Mouse (Mus musculus) intestine, embryonic 16.5 days (tissue): ENCODE data around the gene Csk. TPM values are rescaled to one million over a fixed set of nuclear protein-coding genes. Genes with fewer than 3 reads are reported as not detected.

Source experiments
- ATAC-seq: fragments of 200-750 bp; cut with Nextera tagmentation; 2 replicates; pipeline ENCODE4 v1.8.0; 2017; ENCODE audit warnings: moderate TSS enrichment, moderate library complexity
- H3K27ac ChIP-seq: fragments of 300-500 bp; sonication (generic); 2 replicates; pipeline ENCODE4 v1.5.1; 2014; ENCODE audit warnings: mild to moderate bottlenecking, low read length
- H3K27me3 ChIP-seq: fragments of 300-500 bp; sonication (generic); replicated peaks from 2 replicates; pipeline ENCODE4 v1.6.1; 2014; ENCODE audit warnings: low read length, control low read depth, mixed read lengths; ENCODE audit not compliant: control insufficient read depth, insufficient read depth
- H3K36me3 ChIP-seq: fragments of 300-500 bp; sonication (generic); 2 replicates; pipeline ENCODE4 v1.6.1; 2014; ENCODE audit warnings: low read length, control low read depth; ENCODE audit not compliant: control insufficient read depth, insufficient read depth
- H3K4me1 ChIP-seq: fragments of 300-500 bp; sonication (generic); 2 replicates; pipeline ENCODE4 v1.6.1; 2014; ENCODE audit warnings: low read length, control low read depth, mixed read lengths; ENCODE audit not compliant: control insufficient read depth, insufficient read depth
- H3K4me2 ChIP-seq: fragments of 300-500 bp; sonication (generic); 2 replicates; pipeline ENCODE4 v1.6.1; 2014; ENCODE audit warnings: low read depth, low read length, control low read depth
- H3K4me3 ChIP-seq: fragments of 300-500 bp; sonication (generic); 2 replicates; pipeline ENCODE4 v1.5.1; 2014; ENCODE audit warnings: mild to moderate bottlenecking, low read length
- H3K9ac ChIP-seq: fragments of 300-500 bp; sonication (generic); 2 replicates; pipeline ENCODE4 v1.6.1; 2014; ENCODE audit warnings: low read depth, low read length
- H3K9me3 ChIP-seq: fragments of 300-500 bp; sonication (generic); 2 replicates; pipeline ENCODE4 v1.6.1; 2016; ENCODE audit warnings: low read length, control low read depth; ENCODE audit not compliant: control insufficient read depth
- WGBS: fragments of 180-500 bp; shearing (Covaris S2); extraction: QIAGEN DNeasy Blood & Tissue Kit; methylation state at CpG from one replicate; pipeline ENCODE4 v1.1.7; 2014; 5-methylcytosine and 5-hydroxymethylcytosine counted together
- polyA plus RNA-seq: library from polyadenylated mRNA; unstranded; fragments of >200 nt; fragmentation: Nextera tagmentation; extraction: Ambion mirVana; gene quantifications from 2 replicates; pipeline ENCODE4 v1.2.1, GENCODE M21; 2015

The Csk gene
- polyA plus RNA-seq, 1 experiment from 2014 or later = 36.6 TPM

- no peaks in the 10 kb centered on the region for H3K4me1 ChIP-seq
- ATAC-seq = no peak
- no peak overlapping the region for H3K4me2 ChIP-seq
- H3K27me3 ChIP-seq = no peaks in the 10 kb centered on the region
- no peak overlapping the region for H3K4me3 ChIP-seq
- H3K36me3 ChIP-seq = no peaks in the 10 kb centered on the region
- H3K27ac ChIP-seq = no peak overlapping the region
- H3K9me3 ChIP-seq = no peaks in the 10 kb centered on the region
- WGBS = 64% methylated on average over 3 of the region's 3 CpGs
- H3K9ac ChIP-seq = no peak overlapping the region
These were observed 8.1 kb upstream of the Csk start for GRCm38 (mm10) chr9:57661552-57661951.

GRCm38 (mm10) chr9:57660501-57660900, 7.1 kb upstream of the Csk start:
- Histone ChIP-seq H3K27ac (no peak overlapping the region), H3K36me3 (no peaks in the 10 kb centered on the region), H3K4me1 (peaks cover 5% of the 10 kb centered on the region), H3K9ac (no peak overlapping the region), H3K4me3 (no peak overlapping the region), H3K9me3 (no peaks in the 10 kb centered on the region), H3K4me2 (no peak overlapping the region), H3K27me3 (no peaks in the 10 kb centered on the region)
- peak; percentile 29 for ATAC-seq
- 54% methylated on average over 6 of the region's 6 CpGs for WGBS

- Histone ChIP-seq H3K36me3 (no peaks in the 10 kb centered on the region), H3K4me3 (no peak overlapping the region), H3K4me2 (no peak overlapping the region), H3K9ac (no peak overlapping the region), H3K9me3 (no peaks in the 10 kb centered on the region), H3K27me3 (no peaks in the 10 kb centered on the region), H3K4me1 (peaks cover 5% of the 10 kb centered on the region), H3K27ac (no peak overlapping the region)
- 13% methylated on average over 4 of the region's 4 CpGs for WGBS
- ATAC-seq = peak; percentile 73
These were observed 6.3 kb upstream of the Csk start for GRCm38 (mm10) chr9:57659774-57660173.

- 87% methylated on average over 4 of the region's 4 CpGs for WGBS
- no peak overlapping the region for H3K9ac ChIP-seq
- peaks cover 5% of the 10 kb centered on the region for H3K4me1 ChIP-seq
- no peaks in the 10 kb centered on the region for H3K27me3 ChIP-seq
- no peak overlapping the region for H3K27ac ChIP-seq
- H3K36me3 ChIP-seq = no peaks in the 10 kb centered on the region
- H3K4me2 ChIP-seq = no peak overlapping the region
- no peaks in the 10 kb centered on the region for H3K9me3 ChIP-seq
- no peak overlapping the region for H3K4me3 ChIP-seq
- no peak for ATAC-seq
These were observed 5.5 kb upstream of the Csk start for GRCm38 (mm10) chr9:57658970-57659369.

- no peak overlapping the region for H3K4me3 ChIP-seq
- H3K27ac ChIP-seq = no peak overlapping the region
- H3K36me3 ChIP-seq = no peaks in the 10 kb centered on the region
- no peaks in the 10 kb centered on the region for H3K9me3 ChIP-seq
- no peak overlapping the region for H3K9ac ChIP-seq
- H3K4me1 ChIP-seq = peaks cover 13% of the 10 kb centered on the region
- no peak overlapping the region for H3K4me2 ChIP-seq
- 50% methylated on average over 4 of the region's 4 CpGs for WGBS
- no peak for ATAC-seq
- H3K27me3 ChIP-seq = no peaks in the 10 kb centered on the region
These were observed 4.4 kb upstream of the Csk start for GRCm38 (mm10) chr9:57657843-57658242.

- H3K27ac ChIP-seq = no peak overlapping the region
- H3K4me1 ChIP-seq = peaks cover 16% of the 10 kb centered on the region
- WGBS = 84% methylated on average over 19 of the region's 19 CpGs
- H3K36me3 ChIP-seq = no peaks in the 10 kb centered on the region
- H3K4me2 ChIP-seq = no peak overlapping the region
- H3K27me3 ChIP-seq = no peaks in the 10 kb centered on the region
- H3K4me3 ChIP-seq = no peak overlapping the region
- H3K9me3 ChIP-seq = no peaks in the 10 kb centered on the region
- no peak for ATAC-seq
- H3K9ac ChIP-seq = no peak overlapping the region
These were observed 3.4 kb upstream of the Csk start for GRCm38 (mm10) chr9:57656631-57657350.

GRCm38 (mm10) chr9:57655749-57656148, 2.3 kb upstream of the Csk start:
- no peaks in the 10 kb centered on the region for H3K27me3 ChIP-seq
- H3K4me1 ChIP-seq = peaks cover 23% of the 10 kb centered on the region
- ATAC-seq = peak; percentile 78
- no peaks in the 10 kb centered on the region for H3K9me3 ChIP-seq
- H3K4me2 ChIP-seq = peak overlapping the region; percentile 53
- H3K27ac ChIP-seq = no peak overlapping the region
- H3K36me3 ChIP-seq = no peaks in the 10 kb centered on the region
- peak overlapping the region; percentile 62 for H3K9ac ChIP-seq
- WGBS = 3% methylated on average over 11 of the region's 11 CpGs
- H3K4me3 ChIP-seq = peak overlapping the region; percentile 26

GRCm38 (mm10) chr9:57654966-57655365, 1.5 kb upstream of the Csk start:
- ATAC-seq = no peak
- Histone ChIP-seq H3K27ac (no peak overlapping the region), H3K9me3 (no peaks in the 10 kb centered on the region), H3K4me3 (no peak overlapping the region), H3K9ac (no peak overlapping the region), H3K27me3 (no peaks in the 10 kb centered on the region), H3K36me3 (no peaks in the 10 kb centered on the region), H3K4me2 (no peak overlapping the region), H3K4me1 (peaks cover 28% of the 10 kb centered on the region)
- WGBS = 83% methylated on average over 1 of the region's 1 CpGs

GRCm38 (mm10) chr9:57652855-57653254, 576 bp downstream of the Csk start:
- no peak for ATAC-seq
- WGBS = 56% methylated on average over 3 of the region's 3 CpGs
- no peaks in the 10 kb centered on the region for H3K9me3 ChIP-seq
- H3K27me3 ChIP-seq = no peaks in the 10 kb centered on the region
- H3K9ac ChIP-seq = no peak overlapping the region
- no peak overlapping the region for H3K4me2 ChIP-seq
- H3K27ac ChIP-seq = no peak overlapping the region
- H3K4me3 ChIP-seq = no peak overlapping the region
- H3K36me3 ChIP-seq = no peaks in the 10 kb centered on the region
- H3K4me1 ChIP-seq = peaks cover 34% of the 10 kb centered on the region

GRCm38 (mm10) chr9:57652351-57652750, 1.1 kb downstream of the Csk start:
- Histone ChIP-seq H3K27me3 (no peaks in the 10 kb centered on the region), H3K27ac (no peak overlapping the region), H3K4me2 (no peak overlapping the region), H3K4me1 (peaks cover 34% of the 10 kb centered on the region), H3K36me3 (no peaks in the 10 kb centered on the region), H3K4me3 (no peak overlapping the region), H3K9me3 (no peaks in the 10 kb centered on the region), H3K9ac (no peak overlapping the region)
- ATAC-seq = no peak
- WGBS = 69% methylated on average over 9 of the region's 9 CpGs
